Mouse (Mus musculus): ENCODE results near the gene Strn4.

The Strn4 gene

GRCm38 (mm10) chr7:16815351-16815941, at the start of gene Strn4:
TSS of gene Strn4 (plus strand) at chr7:16815889.
- DNase-seq (ENCODE audit: low spot score) = no peak

- no peak for DNase-seq (ENCODE audit: low spot score)
Measured at GRCm38 (mm10) chr7:16766443-16766842, 49.2 kb upstream of the Strn4 start.

DNA sequence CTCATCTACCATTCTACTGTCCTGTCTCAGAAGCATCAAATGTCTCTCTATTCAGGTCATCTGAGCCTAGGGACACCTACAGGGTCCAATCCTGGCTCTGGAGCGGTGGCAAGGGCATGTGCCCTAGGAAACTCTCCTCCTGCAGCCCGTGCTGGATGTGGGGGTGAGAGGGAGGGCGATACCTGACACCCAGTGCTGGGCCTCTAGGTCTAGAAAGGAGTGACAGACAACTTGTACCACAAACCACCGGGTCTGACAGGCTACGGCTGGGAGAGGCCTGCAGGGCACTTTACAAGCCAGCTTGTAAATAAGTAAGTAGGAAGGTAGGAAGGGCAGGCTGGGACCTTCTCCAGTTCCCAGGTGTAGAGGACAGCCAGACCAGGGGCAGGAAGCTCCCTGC, 39.8 kb upstream of the Strn4 start:
- no peak for DNase-seq (ENCODE audit: low spot score)

- DNase-seq (ENCODE audit: low spot score) = peak; percentile 52
Measured at GRCm38 (mm10) chr7:16780076-16780475, 35.6 kb upstream of the Strn4 start.

GRCm38 (mm10) chr7:16780825-16781554, 34.7 kb upstream of the Strn4 start, which contains the start of gene Slc1a5:
TSS of gene Slc1a5 (plus strand) at chr7:16781340.
- peak; percentile 93 for DNase-seq (ENCODE audit: low spot score)

GRCm38 (mm10) chr7:16781555-16781815, 34.2 kb upstream of the Strn4 start:
- DNase-seq (ENCODE audit: low spot score) = no peak

- DNase-seq (ENCODE audit: low spot score) = peak; percentile 60
Measured at GRCm38 (mm10) chr7:16781816-16782554, 33.7 kb upstream of the Strn4 start.

DNA sequence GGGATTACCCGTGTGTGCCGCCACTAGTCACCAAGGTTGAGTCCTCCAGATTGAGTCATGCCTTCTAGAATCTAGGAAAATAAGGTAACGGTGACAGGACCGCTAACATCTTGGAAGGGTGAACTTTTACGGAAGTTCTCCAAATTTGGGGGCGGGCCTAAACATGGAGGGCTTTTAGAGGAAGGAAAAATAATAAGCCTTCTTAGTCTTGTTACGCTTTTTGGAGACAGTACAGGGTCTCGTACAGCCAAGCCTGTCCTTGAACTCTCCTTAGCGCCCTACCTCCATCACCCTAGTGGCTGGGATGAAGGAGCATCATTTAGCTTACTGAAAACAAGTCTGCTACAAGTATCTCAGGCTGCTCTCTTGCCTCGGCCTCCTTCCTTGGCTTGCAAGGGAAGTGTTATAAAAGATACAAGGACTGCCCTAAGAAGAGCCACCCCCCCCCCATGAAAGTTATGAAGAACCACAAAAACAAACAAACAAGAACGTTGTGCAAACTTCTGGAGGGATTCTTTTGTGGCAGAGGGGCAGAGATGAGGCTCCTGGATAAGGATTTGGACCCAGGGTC, 33.0 kb upstream of the Strn4 start:
- no peak for DNase-seq (ENCODE audit: low spot score)

GRCm38 (mm10) chr7:16783224-16783688, 32.4 kb upstream of the Strn4 start:
- no peak for DNase-seq (ENCODE audit: low spot score)

DNA sequence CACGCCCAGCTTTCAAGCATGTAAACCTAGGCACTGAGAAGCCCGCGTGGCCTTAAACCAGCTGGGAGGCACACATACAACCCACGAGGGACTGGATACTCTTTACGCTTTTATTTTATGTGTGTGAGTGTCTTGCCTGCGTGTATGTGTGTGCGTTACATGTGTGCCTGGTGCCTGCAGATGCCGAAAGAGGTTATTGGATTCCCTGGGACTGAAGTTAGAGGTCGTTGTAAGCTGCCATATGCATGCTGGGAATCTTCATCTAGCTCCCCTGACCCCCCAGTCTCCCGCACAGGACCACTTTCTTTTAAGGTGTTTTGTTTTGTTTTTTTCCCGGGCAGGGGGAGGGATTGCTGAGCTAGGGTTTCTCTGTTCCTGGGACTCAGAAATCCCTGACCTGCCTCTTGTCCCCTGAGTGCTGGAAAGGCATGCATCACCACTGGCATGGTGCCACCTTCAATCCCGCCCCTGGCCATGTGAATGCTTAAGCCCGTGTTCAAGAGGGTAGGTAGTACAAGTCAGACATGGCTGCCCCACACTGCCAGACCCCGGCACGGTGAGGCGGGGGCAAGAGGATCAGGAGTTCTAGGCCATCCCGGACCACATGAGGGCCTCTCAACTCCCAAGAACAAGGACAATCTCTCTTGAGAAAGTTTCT, 31.8 kb upstream of the Strn4 start:
- DNase-seq (ENCODE audit: low spot score) = peak; percentile 76

- no peak for DNase-seq (ENCODE audit: low spot score)
Measured at GRCm38 (mm10) chr7:16784498-16784976, 31.2 kb upstream of the Strn4 start.

GRCm38 (mm10) chr7:16785541-16786083, 30.1 kb upstream of the Strn4 start:
- DNase-seq (ENCODE audit: low spot score) = no peak

DNA sequence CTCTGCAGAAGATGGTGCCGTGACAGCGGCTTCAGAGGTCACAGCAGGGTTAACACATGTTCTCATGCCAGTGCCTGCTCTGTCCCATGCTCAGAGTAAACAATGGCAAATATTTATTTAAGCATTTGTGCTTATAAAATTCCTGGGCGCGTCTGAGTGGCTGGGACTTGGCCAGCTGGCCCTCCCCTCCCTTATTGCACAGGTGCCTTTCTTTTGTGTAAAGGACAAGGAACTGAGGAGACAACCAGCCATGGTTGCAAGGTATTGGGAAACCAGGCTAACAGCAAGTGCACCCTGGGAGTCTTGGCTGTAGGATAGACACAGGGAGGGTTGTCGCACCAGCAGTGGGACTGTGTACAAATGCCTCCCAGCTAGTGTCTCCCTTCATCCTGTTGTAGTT, 23.4 kb upstream of the Strn4 start:
- no peak for DNase-seq (ENCODE audit: low spot score)

GRCm38 (mm10) chr7:16793010-16793725, 22.5 kb upstream of the Strn4 start:
- DNase-seq (ENCODE audit: low spot score) = no peak

GRCm38 (mm10) chr7:16794886-16795285, 20.8 kb upstream of the Strn4 start:
- DNase-seq (ENCODE audit: low spot score) = no peak

DNA sequence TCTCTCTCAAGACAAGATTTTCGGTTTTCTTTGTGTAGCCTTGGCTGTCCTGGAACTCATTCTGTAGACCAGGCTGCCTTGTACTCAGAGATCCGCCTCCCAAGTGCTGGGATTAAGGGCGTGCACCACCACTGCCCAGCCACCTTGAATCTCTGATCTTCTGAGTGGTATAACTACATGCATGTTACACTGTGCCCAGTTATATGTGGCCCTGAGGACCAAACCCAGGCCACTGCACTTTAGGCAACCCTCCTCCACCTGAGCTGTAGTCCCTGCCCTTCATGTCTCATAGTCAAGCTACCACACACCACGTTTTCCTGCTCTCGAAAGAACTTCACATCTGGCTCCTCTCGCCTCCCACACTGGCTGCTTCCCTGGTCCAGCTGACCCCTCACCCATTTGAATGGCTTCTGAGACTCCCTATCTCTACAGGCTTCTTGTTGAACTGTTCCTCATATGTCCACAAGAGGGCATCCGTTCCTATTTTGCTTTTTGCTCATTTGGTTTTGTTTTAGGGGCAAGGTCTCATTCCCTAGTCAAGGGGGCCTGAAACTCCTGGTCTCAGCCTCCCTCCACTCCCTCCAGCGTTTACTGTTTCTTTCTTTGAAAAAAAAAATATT, 11.2 kb upstream of the Strn4 start:
- no peak for DNase-seq (ENCODE audit: low spot score)

GRCm38 (mm10) chr7:16807936-16808335, 7.8 kb upstream of the Strn4 start:
- no peak for DNase-seq (ENCODE audit: low spot score)

DNA sequence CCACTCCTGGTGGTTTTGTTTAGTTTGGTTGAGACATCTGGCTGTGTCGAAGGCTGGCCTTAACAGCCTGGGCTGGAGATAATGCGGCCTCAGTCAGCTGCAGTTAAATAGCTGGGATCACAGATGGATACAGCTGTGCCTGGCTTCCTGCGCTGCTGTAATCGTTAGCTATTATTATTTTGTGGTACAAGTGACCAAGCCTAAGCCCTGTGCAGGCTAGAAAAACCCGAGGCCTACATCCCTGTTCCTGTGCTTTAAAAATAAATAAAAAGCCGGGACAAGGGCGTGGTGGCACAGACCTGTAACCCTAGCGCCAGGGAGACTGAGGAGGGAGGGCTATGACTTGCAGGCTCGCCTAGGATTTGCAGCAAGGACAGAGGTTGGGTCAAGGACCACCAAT, 7.0 kb upstream of the Strn4 start:
- DNase-seq (ENCODE audit: low spot score) = no peak

GRCm38 (mm10) chr7:16809739-16810138, 6.0 kb upstream of the Strn4 start:
- DNase-seq (ENCODE audit: low spot score) = peak; percentile 80

GRCm38 (mm10) chr7:16810399-16810919, 5.2 kb upstream of the Strn4 start:
- DNase-seq (ENCODE audit: low spot score) = no peak
